Mouse (Mus musculus) ES-Bruce4 (cell line): Measurements from ENCODE around the gene Rps6kl1.

Source experiments
- CTCF ChIP-seq: IDR thresholded peaks from one replicate; pipeline ENCODE4 v1.8.1; 2011; ENCODE audit warnings: low read depth, low read length
- POLR2A ChIP-seq: IDR thresholded peaks from one replicate; pipeline ENCODE4 v1.8.1; 2011; ENCODE audit warnings: low read length; ENCODE audit not compliant: insufficient read depth

DNA sequence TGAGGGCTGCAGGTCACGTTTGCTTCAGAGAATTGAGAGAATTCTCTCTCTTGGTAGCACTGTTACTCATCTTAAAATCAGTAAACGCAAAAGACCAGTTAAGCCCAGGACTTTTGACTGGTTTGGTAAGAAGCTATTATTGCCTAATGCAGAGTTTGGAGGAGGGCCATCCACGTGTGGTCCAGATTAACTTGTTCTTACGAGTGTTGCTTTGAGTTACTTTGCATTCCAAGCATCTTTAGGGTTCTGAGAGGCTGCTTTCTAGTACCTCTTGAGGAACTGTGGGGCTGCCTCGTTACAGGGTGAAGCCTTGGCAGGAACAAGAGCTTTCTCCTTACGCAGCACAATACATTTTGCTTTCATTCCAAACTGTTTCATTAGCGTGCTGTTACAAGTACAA is 35.4 kb downstream of the Rps6kl1 start:
- TF ChIP-seq POLR2A (no peak), CTCF (no peak)
